In genomic region chr2:103483986-103484520, GRCm38 (mm10) we compare ENCODE assay signal across 8 mouse cellular contexts. TPM values are rescaled to one million over a fixed set of nuclear protein-coding genes. Genes with fewer than 3 reads are reported as not detected.
A peak's percentile ranks its signal among the peaks of the same experiment; 100 is the strongest.
DNase-seq lines count a peak whose midpoint lies in the region; ATAC-seq lines count a peak whose summit lies in the region.

No protein-coding gene starts in this region.

- DNase-seq in neural tube, embryonic 11.5 days (ENCODE audit: low spot score), result no peak
- DNase-seq in neural tube, embryonic 10.5 days (ENCODE audit: extremely low spot score, low spot score), result no peak
- no peak for DNase-seq in right cerebral cortex, postnatal 4 days
- DNase-seq in gastrocnemius, postnatal 14 days, result no peak
- DNase-seq in right cerebral cortex, postnatal 36 days (ENCODE audit: low spot score in 2 of 2), result no peak

- ATAC-seq in neural tube, embryonic 11.5 days (ENCODE audit: insufficient read depth, low FRiP score, low TSS enrichment), result no peak
- peak; percentile 50 for ATAC-seq in erythroid progenitor cell, adult 5-6 weeks (replicated peaks; ENCODE audit: low FRiP score, poor library complexity, severe bottlenecking)
- ATAC-seq in limb, embryonic 13.5 days (ENCODE audit: low FRiP score, low read depth), result no peak
- ATAC-seq in stomach, embryonic 14.5 days (ENCODE audit: insufficient number of reproducible peaks, insufficient read depth, low FRiP score, low read depth), result no peak

- WGBS in neural tube, embryonic 11.5 days, result 47% methylated on average over 5 of the region's 5 CpGs
- 36% methylated on average over 5 of the region's 5 CpGs for WGBS in limb, embryonic 13.5 days
- 16% methylated on average over 5 of the region's 5 CpGs for WGBS in stomach, embryonic 14.5 days

- H3K36me3 ChIP-seq in neural tube, embryonic 11.5 days (ENCODE audit: control insufficient read depth, insufficient read depth, low read length), result no peaks in the 10 kb centered on the region
- no peaks in the 10 kb centered on the region for H3K36me3 ChIP-seq in limb, embryonic 13.5 days
- H3K36me3 ChIP-seq in stomach, embryonic 14.5 days (ENCODE audit: control insufficient read depth, insufficient read depth, low read length), result no peaks in the 10 kb centered on the region

- H3K27me3 ChIP-seq in neural tube, embryonic 11.5 days (ENCODE audit: control insufficient read depth, insufficient read depth, low read length), result no peaks in the 10 kb centered on the region
- no peaks in the 10 kb centered on the region for H3K27me3 ChIP-seq in limb, embryonic 13.5 days
- no peaks in the 10 kb centered on the region for H3K27me3 ChIP-seq in stomach, embryonic 14.5 days (ENCODE audit: control insufficient read depth, insufficient read depth, low read length)

- H3K4me2 ChIP-seq in neural tube, embryonic 11.5 days (ENCODE audit: low read depth), result peak overlapping the region; percentile 76
- H3K4me2 ChIP-seq in limb, embryonic 13.5 days (replicated peaks), result peak overlapping the region; percentile 77
- peak overlapping the region; percentile 66 for H3K4me2 ChIP-seq in stomach, embryonic 14.5 days (replicated peaks; ENCODE audit: low read depth, low read length)

- H3K9ac ChIP-seq in neural tube, embryonic 11.5 days (ENCODE audit: low read length), result peak overlapping the region; percentile 89
- peak overlapping the region; percentile 86 for H3K9ac ChIP-seq in limb, embryonic 13.5 days
- peak overlapping the region; percentile 82 for H3K9ac ChIP-seq in stomach, embryonic 14.5 days (replicated peaks; ENCODE audit: low read depth, low read length)

- H3K4me1 ChIP-seq in neural tube, embryonic 11.5 days (ENCODE audit: control insufficient read depth, insufficient read depth, low read length), result peaks cover 9% of the 10 kb centered on the region; the same call in 1 of the 2 replicates
- H3K4me1 ChIP-seq in limb, embryonic 13.5 days, result peaks cover 19% of the 10 kb centered on the region
- H3K4me1 ChIP-seq in stomach, embryonic 14.5 days (ENCODE audit: control insufficient read depth, insufficient read depth, low read length), result peaks cover 13% of the 10 kb centered on the region

- peak overlapping the region; percentile 80 for H3K4me3 ChIP-seq in neural tube, embryonic 11.5 days (ENCODE audit: low read depth, low read length)
- H3K4me3 ChIP-seq in limb, embryonic 13.5 days, result peak overlapping the region; percentile 80
- peak overlapping the region; percentile 82 for H3K4me3 ChIP-seq in stomach, embryonic 14.5 days (ENCODE audit: low read depth, low read length)

- intact Hi-C loops in gastrocnemius, postnatal 14 days (cut with DNase I; ENCODE audit: low total_unique reads), result no loop called here

- no peak overlapping the region for H3K27ac ChIP-seq in neural tube, embryonic 11.5 days (ENCODE audit: low read depth, low read length)
- H3K27ac ChIP-seq in limb, embryonic 13.5 days, result no peak overlapping the region
- H3K27ac ChIP-seq in stomach, embryonic 14.5 days (ENCODE audit: low read length), result peak overlapping the region; percentile 92

- H3K9me3 ChIP-seq in neural tube, embryonic 11.5 days (ENCODE audit: control insufficient read depth, low read length), result no peaks in the 10 kb centered on the region
- H3K9me3 ChIP-seq in limb, embryonic 13.5 days, result no peaks in the 10 kb centered on the region
- H3K9me3 ChIP-seq in stomach, embryonic 14.5 days (ENCODE audit: control insufficient read depth, low read depth, low read length), result no peaks in the 10 kb centered on the region

RNA-seq across cellular contexts. Expression of gene Cat, which starts 0.9 kb away (rescaled TPM):
- 125 and 127 TPM in 2 replicates for polyA plus RNA-seq in neural tube, embryonic 11.5 days (2014; fragmentation: Nextera tagmentation; extraction: Ambion mirVana)
- 137 and 155 TPM in 2 replicates for total RNA-seq in erythroid progenitor cell, adult 5-6 weeks (2015; ENCODE audit: low replicate concordance)
- 40.8 and 55.7 TPM in 2 replicates for total RNA-seq in erythroid progenitor cell, adult 5-6 weeks (2017; ENCODE audit: low replicate concordance)
- 70.9 and 75.4 TPM in 2 replicates for polyA plus RNA-seq in limb, embryonic 13.5 days (2015; fragmentation: Nextera tagmentation; extraction: Ambion mirVana)
- polyA plus RNA-seq in stomach, embryonic 14.5 days (2014; fragmentation: Nextera tagmentation; extraction: Ambion mirVana), result 99.9 and 112 TPM in 2 replicates
- 10 to 100 TPM; 75.6 to 78.0 TPM for total RNA-seq in gastrocnemius, postnatal 14 days (2021)
